Mouse (Mus musculus) layer of hippocampus, adult 9-10 months (tissue): Measurements from ENCODE around the gene Nxpe3.

Experiments used
- DNase-seq: peaks from one replicate; pipeline ENCODE4 v3.0.0; 2022; ENCODE audit warnings: low spot score

Nxpe3 gene

GRCm38 (mm10) chr16:55894893-55895650 lies at the start of gene Nxpe3:
Gene Nxpe3 (minus strand): TSS chr16:55895285.
- DNase-seq: peak; percentile 85

DNA sequence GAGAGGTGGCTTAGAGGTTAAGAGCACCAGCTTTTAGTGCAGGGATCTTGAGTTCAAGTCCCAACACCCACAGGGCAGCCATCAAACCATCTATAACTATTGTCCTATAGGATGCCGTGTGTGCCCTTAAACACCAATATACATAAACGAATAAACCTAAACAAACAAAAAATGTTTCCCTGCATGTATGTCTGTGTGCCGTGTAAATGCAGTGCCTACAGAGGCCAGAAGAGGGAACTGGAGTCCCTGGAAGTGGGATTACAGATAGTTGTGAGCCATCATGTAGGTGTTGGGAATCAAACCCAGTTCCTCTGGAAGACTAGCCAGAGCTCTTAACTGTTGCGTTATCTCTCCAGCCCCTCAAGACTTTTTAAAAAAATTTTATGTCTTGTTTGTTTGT lies 45.7 kb upstream of the Nxpe3 start:
- no peak for DNase-seq

- no peak for DNase-seq
Observed at GRCm38 (mm10) chr16:55939703-55940102, 44.6 kb upstream of the Nxpe3 start.

GRCm38 (mm10) chr16:55938761-55939160 lies 43.7 kb upstream of the Nxpe3 start:
- no peak for DNase-seq

DNA sequence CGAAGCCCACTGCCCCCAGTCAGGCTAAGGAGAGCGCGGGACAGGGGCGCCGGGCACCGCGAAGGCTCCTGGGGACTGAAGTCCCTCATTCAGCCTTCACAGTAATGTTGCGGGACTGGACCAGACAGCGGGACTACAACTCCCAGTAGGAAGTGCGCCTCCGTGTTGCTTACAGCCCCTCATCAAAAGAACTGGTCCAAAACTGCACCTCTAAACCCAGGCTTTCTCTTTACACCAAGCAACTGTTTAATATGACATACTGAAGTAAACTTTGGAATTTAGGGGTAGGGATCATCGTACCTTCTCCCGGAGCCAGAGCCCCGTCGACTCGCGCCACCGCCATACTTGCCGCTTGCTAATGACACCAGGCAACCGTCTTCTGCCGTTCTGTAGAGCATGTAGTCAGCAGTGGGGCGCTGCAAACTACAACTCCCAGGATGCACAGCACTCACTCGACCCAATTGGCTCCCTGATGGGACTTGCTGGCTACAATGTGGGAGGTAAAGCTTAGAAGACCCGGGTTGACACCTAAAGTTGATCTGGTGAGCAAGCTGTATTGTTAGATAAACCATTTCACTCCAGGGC lies 39.5 kb upstream of the Nxpe3 start, which contains the start of gene Cep97:
Gene Cep97 (minus strand): TSS at position 403 of the 585 bp plus-strand sequence.
- peak; percentile 96 for DNase-seq

DNA sequence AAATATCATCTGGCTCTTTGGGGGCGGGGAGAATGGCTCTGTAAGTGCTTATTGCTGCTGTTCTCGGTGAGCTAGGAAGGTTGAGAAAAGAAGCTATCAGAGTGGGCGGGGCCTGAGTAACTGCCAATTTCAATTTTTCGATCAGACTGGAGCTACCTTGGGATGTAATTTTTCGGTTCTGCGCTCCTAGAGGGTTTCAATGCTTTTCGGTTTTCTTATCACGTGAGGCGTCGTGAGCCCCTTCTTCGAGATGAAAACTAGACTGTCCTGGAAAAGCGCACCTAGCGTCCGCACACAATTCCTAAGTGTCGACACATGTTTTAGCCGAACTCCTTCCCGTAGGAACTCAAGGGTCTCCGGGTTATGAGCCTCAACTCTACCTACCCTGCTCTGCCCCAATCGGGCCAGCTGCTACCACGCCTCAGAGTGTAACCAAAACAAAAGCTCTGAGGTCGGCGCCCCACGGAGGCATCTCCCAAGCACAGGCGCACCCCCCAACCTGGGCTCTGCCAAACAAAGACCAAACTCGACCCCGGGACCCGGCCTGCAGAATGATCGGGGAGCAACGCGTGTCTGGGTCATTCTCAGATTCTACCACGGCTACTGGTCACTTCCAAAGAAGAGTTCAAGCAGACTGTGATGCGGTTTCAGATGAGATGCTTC lies 38.7 kb upstream of the Nxpe3 start:
- no peak for DNase-seq

- no peak for DNase-seq
Observed at GRCm38 (mm10) chr16:55924010-55924409, 28.9 kb upstream of the Nxpe3 start.

GRCm38 (mm10) chr16:55922079-55922478 lies 27.0 kb upstream of the Nxpe3 start:
- DNase-seq: peak; percentile 29

DNA sequence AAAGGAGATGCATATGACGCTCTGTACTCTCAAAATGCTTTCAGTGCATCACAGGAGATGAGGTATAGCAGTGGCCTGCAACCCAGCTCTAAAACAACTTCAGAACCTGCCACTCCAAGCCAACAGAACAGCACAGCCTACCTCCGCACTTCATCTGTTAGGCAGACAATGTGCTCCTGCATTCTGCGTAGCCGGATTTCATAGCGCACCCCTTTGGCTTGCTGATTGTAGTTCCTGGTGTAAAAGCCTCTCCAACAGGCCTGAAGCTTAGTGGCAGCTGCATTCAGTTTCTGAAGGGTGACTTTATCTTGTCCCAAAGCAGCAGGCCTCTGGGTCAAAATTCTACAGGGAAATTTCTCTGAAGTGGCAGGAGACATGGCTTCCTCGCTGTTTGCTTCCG lies 19.6 kb upstream of the Nxpe3 start:
- no peak for DNase-seq

GRCm38 (mm10) chr16:55910208-55910793 lies 15.2 kb upstream of the Nxpe3 start:
- DNase-seq: no peak

DNA sequence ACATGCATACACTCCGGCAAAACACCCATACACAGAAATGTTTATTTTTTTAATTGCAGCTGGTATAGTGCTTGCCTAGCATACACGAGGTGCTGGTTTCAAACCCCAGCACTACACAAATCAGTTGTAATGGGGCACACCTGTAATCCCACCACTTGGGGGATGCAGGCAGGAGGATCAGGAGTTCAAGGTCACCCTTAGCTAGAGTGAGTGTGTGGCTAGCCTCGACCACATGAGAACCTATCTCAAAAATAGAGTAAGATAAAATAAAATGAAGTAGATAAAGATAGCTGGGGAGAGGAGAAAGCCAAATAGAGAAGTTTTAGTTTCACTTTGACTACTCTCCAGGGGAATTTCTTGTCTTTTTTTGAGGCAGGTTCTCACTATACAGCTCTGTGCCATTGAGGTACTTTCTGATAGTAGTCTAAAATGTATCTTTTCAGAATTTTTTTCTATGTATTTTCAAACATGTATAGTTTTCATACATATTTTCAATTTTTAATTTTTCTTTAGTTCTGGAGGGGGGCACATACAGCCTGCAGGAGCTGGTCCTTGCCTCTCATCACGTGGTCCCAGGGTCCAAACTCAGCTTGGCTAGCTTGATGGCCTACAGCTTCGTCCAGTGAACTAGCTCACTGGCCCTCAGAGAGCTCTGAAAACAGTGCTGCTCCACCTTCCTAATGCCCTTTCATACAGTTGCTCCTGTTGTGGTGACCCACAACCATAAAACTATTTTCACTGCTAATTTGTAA lies 12.0 kb upstream of the Nxpe3 start:
- DNase-seq: no peak

- no peak for DNase-seq
Observed at GRCm38 (mm10) chr16:55905370-55905769, 10.3 kb upstream of the Nxpe3 start.

DNA sequence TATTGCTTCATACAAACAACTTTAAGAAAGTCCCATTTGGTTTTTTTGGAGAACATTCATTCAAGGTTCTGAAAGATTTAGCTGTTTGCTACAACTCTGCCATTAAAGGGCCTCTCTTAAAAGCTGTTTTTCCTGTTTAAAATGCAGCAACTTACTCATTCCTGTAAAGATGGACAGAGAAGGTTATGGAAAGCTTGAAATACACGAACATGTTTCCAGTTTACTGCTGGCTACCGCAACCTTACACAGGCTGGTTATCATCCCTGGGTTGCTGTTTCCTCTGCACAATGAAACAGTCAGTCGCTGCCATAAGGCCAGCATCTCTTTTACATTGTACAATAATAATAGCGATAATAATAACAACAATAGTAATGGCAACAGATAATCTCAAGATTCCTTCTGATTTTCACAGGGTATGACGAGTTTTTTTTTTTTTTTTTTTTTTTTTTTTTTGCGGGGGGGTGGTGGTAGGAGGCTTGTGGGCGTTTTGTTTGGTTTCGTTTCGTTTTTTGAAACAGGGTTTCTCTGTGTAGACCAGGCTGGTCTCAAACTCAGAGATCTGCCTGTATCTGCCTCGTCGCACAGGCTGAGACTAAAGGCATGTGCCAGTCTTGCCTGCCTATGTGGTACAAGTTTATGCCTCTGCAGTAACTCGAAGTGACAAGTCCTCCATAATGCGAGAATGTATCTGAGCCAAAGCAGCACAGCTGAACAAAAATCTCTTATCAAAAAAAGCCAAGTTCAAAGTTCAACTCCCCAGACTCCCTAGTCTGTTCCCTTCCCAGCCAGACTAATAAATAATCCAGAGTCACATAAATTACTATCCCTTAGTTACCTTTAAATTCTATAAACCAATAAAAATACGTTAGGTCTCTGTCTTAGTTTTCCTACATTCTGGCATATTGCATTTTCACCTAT lies 7.0 kb upstream of the Nxpe3 start:
- DNase-seq: no peak

GRCm38 (mm10) chr16:55898385-55899002 lies 3.4 kb upstream of the Nxpe3 start:
- DNase-seq: no peak

DNA sequence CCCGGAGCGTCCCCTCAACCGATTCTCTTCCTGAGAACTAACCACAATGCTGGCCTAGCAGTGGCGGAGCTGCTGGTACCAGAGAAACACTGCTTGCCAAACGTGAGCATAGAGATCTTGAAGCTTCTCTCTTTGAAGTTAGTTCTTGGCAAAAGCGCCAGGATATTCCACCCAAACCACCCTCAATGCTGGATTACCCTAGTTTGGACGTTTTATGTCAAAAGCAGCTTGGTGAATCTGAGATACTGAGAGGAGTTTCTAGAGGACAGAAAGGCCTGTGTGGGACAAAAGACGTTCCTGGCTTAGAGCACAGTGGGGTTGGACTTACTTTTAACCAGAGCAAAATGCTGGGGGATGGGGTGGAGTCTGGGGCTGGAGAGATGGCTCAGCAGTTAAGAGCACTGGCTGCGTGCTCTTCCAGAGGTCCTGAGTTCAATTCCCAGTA lies 588 bp upstream of the Nxpe3 start:
- DNase-seq: no peak

- no peak for DNase-seq
Observed at GRCm38 (mm10) chr16:55894536-55894892, 571 bp downstream of the Nxpe3 start.

DNA sequence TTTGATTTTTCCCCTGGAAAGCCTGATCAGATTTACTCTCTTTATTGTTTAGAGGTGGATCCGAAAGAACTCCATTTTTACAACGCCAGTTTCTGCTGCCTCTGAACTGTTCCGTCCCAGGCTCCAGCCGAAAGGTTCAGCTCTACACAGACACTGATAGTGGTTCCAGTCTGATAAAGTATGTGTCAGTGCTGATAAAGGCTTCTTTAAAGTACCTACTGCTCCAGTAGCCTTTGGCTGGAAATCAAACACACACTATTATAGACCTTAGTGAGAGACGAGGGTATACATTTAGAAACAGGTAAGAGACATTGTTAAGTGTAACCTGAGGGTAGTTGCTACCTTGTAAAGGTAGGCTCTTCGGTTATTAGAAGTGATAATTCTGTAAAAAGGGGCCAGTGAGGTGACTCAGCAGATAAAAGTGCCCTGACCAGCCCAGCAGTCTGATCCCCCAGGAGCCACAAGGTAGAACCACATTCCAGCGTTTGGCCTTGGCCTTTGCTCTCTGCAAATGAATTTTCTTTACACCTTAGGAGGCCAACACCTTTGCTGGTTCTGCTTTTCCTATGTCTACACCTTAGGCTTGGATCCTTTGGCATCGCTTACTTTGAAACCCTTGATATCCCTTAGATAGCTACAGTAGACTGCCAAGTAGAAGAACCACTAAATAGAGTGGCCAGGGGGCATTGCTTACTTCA lies 1.5 kb downstream of the Nxpe3 start:
- no peak for DNase-seq

- DNase-seq: no peak
Observed at GRCm38 (mm10) chr16:55892484-55892883, 2.6 kb downstream of the Nxpe3 start.

- no peak for DNase-seq
Observed at GRCm38 (mm10) chr16:55891346-55891745, 3.7 kb downstream of the Nxpe3 start.
